Mouse (Mus musculus): ENCODE results near the gene 1700003F12Rik.

1700003F12Rik gene

DNA sequence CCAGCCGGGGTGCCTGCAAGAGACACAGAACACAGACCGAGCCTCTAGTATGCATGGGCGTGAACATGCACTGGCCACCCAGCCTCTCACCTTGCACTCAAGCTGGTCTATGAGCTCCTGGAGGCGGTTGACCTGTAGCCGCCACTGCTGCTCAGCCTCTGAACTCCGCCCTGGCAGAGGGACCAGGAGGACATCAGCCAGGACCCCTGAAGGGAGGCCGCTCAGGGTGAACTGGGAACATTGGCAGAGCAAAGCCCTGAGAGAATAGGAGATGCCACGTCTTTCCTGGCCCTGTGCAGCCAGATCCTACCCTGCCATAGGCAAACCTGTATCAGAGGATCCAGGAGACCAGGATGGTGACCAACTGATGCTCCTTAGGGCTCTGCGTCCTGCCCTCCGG, at the start of gene 1700003F12Rik:
1700003F12Rik (plus strand) TSS at position 375 of the 400 bp plus-strand sequence.
- no peak for ATAC-seq (ENCODE audit: low TSS enrichment)

DNA sequence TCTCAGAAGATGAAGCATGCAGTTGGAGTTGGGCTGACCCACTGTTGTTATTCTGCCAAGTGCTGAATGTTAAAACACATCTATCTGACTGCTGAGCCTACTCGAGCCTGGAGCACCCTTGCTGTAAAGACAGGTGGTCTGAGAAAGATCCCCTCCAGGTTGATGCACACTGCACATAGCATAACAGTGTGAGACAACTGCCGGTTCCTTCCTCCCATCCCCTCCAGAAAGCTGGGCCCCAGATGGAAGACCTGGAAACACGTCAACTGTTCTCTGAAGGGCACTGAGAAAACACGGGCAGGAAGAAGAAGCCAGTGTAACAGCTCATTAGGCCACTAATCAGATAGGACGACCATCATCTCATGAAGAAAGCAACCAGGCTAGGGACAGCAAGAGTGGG, 48.3 kb upstream of the 1700003F12Rik start:
- no peak for ATAC-seq (ENCODE audit: low TSS enrichment)

DNA sequence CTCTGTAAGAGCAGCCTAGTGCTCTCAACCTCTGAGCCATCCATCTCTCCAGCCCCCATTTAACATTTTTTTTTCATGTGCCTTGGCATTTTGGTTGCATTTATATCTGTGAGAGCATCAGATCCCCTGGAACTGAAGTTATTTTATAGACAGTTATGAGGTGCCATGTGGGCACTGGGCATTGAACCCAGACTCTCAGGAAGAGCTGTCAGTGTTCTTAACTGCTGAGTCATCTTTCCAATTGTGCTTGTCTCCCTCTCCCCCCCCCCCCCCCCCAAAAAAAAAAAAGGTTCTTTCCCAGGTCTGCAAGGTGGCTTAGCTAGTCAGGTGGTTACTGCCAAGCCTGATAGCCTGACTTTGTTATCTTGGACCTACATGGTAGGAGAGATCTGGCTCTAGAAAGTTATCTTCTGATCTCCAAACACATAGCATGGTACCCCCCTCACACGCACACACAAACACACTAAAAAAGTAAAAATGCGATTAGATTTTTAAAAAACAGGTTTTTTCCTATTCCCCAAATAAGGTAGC, 47.1 kb upstream of the 1700003F12Rik start:
- no peak for ATAC-seq (ENCODE audit: low TSS enrichment)

DNA sequence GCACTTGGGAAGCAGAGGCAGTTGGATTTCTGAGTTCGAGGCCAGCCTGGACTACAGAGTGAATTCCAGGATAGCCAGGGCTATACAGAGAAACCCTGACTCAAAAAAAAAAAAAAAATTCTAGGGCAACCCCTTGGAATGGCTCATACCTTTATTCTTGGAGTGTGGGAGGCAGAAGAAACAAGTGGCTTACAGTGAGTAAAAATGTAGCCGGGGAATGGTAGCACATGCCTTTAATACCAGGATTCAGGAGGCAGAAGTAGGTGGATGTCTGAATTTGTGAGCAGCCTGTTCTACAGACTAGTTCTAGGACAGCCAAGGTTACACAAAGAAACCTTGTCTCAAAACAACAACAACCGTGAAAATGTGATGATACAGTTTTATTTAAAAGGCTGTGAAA, 46.1 kb upstream of the 1700003F12Rik start:
- ATAC-seq (ENCODE audit: low TSS enrichment), result peak; percentile 86

DNA sequence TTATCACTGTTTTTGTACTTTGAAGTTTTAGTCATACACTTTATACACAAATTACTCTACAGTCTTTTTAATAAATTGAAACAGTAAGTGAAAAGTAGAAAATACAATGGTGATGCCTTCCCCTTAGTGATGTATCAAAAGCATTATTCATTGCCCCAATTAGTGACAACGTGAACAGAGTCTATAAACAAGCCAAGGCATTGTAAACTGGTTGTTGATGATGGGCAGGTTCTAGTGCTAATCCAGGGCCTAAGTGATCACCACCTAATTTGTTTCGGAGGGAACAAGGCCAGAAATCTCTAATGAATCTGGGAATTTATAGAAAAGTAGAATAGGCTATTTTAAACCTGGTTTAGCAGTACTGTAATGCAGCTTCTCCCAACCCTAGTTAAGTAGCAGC, 39.8 kb upstream of the 1700003F12Rik start:
- ATAC-seq (ENCODE audit: low TSS enrichment), result no peak

DNA sequence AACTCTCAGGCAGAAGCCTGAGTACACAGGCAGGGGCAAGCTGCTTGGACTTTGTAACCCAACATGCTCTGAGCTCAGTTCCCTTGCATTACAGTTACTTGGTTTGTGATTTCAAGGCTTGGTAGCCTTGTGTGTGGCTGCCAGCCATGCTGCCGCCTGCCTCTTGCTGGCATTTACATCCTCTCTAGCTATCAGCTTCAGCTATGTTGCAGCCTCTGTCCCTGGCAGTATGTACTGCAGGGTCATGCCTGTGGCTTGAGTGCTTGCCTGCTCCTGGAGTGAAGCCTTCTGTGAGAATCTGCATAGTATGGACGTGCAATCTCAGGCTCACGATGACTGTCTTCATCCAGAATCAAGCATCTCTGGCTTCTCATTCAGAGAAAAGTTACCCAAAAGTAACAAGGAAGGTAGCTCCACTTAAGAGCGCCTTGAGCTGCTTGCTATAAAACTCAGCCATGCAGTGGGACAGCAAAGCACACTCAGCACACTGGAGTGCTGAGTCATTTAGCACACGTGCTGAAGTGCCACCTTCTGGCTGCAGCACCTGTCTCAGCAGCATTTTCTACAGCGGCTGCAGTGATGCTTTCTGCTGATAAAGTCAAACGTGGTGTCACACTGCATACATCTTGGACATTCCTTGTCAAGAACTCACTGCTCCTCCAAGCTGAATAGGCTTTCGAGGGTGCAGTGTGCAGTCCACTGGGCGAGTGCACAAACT, 39.2 kb upstream of the 1700003F12Rik start:
- ATAC-seq (ENCODE audit: low TSS enrichment), result peak; percentile 71

DNA sequence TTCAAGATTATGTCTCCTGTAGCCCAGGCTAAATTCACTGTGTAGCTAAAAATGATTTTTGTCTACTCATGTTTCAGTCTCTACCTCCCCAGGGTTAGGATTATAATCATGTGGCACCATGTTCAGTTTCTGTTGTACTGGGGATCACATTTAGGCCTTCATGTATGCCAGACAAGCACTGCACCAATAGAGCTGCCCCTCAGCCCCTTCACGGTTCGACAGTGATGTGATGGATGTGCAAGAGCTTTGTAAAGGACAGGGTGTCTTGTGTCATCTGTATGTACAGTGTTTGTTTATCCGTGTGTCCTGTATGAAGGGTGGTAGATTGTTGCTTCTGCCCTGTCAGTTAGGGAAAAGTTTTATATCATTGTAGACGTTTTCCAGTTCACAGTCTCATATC, 38.4 kb upstream of the 1700003F12Rik start:
- no peak for ATAC-seq (ENCODE audit: low TSS enrichment)

DNA sequence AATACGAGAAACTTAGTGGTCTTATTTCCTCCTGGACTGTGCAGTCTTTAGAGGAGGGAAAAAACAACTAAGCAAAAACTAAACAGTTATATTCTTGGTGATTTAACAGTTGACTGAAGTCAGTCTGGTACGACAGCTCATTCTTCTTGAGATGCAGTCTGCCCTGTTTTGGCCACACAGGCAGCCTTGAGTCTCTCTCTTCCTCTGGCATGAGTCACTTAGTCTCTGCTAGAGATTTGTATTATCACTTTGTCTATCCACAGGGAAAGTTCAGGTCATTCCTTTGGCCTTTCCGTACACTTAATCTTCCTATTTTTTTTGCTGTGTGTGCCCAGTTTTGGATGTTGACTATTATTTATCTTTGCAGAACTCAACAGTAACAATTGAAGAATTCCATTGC, 36.7 kb upstream of the 1700003F12Rik start:
- ATAC-seq (ENCODE audit: low TSS enrichment), result no peak

DNA sequence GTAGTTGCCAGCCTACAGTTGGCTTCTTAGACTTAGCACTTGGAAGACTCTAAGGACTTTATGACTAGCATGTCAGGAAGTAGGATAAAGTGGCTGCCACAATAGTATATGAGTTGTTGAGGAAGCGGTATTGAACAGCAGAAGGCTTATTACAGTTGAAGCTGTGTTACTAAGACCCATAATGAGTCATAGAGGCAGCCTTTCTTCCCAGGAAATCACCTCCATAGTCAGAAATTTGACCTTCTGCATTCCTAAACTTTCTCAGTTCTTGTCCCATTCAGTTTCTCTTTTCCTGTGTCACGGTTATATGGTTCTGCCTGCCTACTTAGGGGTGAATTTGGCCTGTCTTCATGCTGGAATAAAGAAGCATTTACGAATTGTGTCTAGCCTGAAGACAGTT, 29.9 kb upstream of the 1700003F12Rik start:
- ATAC-seq (ENCODE audit: low TSS enrichment), result no peak; the same call in 1 of the 2 replicates

DNA sequence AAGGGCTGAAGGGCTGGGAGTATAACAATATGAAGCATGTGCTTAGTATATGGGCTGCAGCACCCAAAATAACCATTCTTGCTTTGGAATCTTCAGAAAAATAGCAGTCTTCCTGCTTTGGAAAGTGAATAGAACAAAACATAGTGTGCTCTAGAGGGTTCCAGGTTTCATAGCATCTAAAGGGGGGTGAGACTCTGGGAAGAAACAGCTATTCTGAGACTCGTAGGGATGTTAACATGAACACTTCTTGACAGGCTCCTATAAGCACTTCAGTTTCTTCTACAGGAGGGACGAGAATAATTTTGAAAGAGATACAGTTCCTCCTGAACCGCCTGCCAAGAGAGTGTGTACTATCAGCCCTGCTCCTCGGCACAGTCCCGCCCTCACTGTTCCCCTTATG, 29.5 kb upstream of the 1700003F12Rik start:
- ATAC-seq (ENCODE audit: low TSS enrichment), result peak; percentile 92

DNA sequence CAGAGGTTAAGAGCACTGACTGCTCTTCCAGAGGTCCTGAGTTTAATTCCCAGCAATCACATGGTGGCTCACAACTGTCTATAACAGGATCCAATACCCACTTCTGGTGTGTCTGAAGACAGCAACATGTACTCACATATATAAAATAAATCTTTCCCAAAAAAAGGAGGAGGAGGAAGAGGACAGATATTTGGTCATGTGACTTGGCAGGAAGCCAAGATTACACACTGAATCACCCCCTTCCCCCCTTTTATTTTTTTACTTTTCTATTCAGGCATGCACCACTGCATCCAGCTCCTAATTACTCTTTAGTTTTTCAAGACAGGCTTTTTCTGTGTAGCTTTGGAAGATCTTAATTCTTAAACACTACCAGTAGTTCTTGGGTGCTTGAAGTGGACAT, 25.4 kb upstream of the 1700003F12Rik start:
- no peak for ATAC-seq (ENCODE audit: low TSS enrichment)

DNA sequence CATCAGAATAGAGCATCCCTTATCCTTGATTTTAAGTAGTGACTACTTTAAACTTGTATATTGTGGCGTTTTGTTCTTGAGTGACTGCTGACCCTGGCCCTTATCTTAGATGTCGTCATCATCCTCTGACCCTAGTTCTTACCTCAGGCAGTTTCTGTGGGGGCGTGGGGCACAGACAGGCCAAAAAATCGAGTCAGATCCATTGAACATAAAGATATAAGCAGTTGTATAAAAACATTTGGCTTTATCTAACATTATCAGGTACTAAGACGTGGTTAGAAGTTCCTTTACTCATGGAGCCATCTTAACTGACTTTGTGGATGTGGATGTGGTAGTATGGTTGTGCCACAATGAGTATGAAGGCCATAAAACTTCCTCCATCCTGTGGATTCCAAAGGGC, 24.6 kb upstream of the 1700003F12Rik start:
- no peak for ATAC-seq (ENCODE audit: low TSS enrichment)

DNA sequence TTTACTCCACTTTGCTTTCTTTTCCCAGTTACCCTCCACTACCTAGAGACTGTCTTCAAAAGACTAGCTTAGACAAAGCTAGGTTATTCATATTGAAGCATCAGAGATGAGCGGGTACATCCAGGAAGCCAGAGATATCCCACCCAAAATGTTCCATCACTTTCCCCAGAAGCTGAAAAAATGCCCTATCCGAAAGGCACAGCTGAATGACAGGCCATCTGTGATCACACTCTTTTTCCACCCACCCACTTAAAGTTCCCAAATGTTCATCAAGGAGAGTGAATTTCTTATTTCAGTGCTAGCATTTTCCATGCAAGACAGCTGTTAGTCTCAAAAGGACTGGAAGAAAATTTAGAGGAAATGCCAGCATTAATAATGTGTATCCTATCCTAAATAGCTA, 21.6 kb upstream of the 1700003F12Rik start:
- ATAC-seq (ENCODE audit: low TSS enrichment), result peak; percentile 88

DNA sequence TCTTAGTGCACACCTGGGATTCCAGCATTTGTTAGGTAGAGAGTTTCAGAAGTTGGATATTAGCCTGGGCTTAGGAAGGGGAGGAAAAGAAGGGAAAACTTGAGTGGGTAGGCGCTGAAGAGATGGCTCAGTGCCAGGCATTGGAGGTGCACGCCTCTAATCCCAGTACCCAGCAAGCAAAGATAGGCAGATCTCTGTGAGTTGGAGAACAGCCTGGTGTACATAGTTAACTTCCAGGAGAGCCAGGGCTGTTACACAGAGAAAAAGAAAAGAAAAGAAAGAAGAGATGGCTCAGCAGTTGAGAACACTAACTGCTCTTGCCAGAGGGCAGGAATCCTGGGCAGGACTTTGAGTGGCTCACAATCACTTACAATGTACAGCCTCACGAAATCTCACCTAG, 20.4 kb upstream of the 1700003F12Rik start:
- ATAC-seq (ENCODE audit: low TSS enrichment), result no peak

DNA sequence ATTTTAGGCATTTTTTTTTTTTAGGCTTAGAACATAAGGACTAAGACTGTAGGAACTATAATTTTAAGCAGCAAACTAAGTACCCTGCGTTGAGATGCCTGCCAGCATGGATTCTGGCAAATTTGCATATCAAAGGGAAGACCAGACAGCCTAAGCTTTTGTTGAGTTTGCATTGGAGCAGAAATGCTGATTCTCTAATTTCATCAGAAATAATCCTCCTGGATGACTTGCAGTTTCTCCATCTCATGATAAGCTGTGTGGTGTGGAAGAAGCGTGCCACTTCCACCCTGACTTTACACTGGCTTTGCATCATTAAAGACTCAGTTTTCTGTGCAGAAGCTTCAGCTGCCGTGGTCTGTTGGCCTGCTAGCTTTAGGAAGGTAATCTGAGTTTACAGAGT, 14.0 kb upstream of the 1700003F12Rik start:
- 0 out of 2 replicates have a peak, but pooled peaks have one; percentile 14 for ATAC-seq (ENCODE audit: low TSS enrichment)

DNA sequence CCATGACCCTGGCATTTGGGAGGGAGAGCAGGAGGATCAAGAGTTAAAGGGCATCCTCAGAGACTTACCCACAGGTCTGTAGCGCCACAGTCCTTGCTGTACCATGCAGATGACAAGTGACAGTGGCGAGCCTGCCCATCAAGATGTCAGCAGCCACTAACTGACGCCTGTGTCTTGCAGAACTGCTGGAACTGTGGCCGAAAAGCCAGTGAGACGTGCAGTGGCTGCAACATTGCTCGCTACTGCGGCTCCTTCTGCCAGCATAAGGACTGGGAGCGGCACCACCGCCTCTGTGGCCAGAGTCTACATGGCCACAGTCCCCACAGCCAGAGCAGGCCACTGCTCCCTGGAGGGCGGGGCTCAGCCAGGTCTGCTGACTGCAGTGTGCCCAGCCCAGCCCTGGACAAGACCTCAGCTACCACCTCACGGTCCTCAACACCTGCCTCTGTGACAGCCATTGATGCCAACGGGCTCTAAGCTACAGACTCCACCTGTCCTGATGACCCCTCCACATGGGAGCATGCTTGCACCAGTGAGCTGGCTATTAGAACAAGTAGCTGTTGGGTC, 12.1 kb upstream of the 1700003F12Rik start:
- no peak for ATAC-seq (ENCODE audit: low TSS enrichment)

DNA sequence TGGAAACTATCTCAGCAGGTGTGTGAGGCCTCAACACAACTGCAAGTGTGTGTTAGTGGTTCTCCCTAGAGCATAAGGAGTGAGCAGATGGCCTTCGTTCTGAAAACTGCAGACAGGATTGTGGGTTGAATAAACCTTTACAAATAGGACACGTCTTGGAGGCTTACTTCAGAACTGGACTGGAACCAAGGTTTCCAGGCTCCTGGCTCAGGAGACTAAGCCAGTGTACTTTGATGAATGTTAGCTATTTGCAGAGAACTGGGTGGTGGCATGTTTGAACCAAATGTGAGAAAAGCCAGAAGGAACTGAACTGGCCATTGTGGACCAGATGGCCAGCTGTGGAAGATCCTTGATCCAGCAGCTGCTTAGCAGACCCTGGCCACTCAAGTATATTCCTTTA, 8.6 kb upstream of the 1700003F12Rik start:
- peak; percentile 56 for ATAC-seq (ENCODE audit: low TSS enrichment)

DNA sequence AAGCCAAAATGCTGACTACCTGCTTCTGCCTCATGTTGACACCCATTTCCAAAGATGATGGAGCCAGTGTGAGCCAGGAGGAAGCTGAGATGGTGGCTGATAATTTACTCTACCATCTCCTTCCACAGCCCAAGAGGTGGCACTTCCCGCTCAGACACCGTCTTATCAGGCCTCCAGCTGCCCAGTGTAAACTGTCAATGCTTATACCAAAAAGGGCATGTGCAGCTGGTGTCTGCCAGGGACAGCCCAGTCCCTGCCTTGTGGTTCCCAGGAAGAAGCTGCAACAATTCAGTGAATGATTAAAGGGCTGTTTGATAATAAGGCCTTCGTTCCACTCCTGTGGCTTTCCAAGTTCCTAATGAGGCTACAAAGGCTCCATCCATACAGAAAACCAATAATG, 8.2 kb upstream of the 1700003F12Rik start:
- ATAC-seq (ENCODE audit: low TSS enrichment), result peak; percentile 5; the same call in 1 of the 2 replicates

DNA sequence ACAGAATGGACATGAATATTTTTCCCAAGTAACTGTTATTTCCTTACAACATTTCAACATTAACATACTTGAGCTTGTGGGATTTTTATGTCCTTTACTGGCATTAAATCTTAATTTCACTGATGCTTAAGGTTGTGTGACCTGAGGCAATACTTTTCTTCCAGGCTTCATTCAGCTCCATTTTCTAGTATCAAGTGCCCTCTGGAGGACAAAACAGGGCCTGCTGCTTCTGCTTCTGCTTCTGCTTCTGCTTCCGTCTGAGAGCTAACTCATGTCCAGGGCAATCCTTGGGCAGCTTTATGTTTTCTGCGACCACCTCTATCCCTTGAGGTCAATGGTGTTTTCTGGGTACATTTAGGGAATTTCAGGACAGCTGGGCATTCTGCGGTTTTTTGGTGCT, 7.2 kb upstream of the 1700003F12Rik start:
- peak; percentile 26; the same call in 1 of the 2 replicates for ATAC-seq (ENCODE audit: low TSS enrichment)

DNA sequence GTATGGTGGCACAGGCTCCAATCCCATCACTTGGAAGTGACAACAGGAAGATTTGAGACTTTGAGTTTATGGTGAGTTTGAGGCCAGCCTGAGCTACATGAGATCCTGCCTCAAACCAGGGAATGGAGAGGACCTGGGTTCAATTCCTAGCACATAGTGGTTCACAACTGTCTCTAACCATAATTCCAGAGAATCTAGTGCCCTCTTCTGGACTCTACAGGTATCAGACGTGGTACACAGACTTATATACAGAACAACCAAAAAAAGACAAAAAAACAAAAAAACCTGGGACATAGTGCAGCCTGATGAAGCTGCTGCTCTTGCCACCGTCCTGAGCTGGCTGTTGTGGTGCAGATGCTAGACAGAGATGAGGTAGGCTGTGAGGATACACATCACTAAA, 5.3 kb upstream of the 1700003F12Rik start:
- ATAC-seq (ENCODE audit: low TSS enrichment), result no peak

DNA sequence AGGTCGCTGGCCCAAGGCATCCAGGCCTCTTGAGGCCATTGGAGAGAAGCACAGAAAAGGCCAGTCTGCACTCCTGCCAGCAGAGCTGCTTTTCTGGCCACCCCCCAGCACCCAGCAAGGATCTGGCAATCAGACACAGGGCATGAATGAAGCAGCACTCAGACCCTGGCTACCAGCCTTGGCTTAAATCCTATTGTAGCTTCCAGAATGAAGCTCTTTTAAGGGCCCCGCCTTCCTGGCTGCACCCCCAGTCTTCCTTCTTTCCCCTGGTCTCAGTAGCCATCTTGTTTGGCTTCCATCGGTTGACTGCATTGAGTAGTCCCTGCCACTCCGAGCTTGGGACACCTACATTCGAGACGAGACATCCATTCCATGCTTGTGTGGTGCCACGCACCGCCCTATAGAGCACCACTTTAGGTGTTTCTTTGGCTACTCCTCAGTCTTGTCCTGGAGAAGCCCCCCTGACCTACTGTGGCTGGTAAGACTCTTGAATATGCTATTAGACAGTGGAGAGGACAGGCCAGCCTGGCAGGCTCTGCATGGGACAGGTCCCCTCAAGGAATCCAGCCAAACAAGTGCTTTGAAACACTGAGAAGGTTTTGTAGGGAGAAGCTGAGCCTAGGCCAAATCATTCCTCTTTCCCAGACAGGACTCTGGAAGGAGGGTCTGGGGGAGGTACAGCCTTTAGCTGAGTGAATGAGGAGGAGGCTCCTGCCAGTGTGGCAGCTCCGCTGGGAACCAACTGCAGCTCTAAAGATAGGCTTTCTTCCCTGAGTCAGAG, 3.1 kb upstream of the 1700003F12Rik start:
- ATAC-seq (ENCODE audit: low TSS enrichment), result peak; percentile 56

DNA sequence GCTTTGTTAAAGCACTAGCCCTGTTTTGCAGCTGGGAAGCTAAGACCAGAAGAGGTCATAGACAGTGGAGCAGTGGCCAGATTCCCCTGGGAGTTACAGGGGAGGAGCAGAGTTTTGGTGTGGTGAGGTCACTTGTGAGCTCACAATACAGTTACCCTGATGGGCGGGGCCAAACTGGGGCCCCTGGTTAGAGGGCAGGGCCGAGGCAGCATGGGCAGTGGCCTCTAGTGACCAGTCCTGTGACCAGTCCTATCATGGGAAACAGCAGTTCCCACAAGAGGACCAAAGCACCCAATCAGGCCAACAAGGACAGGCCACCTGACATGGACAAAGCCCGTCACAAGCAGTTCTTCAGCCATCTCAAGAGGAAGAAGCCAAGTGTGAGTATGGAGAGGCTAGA, 1.8 kb downstream of the 1700003F12Rik start:
- ATAC-seq (ENCODE audit: low TSS enrichment), result no peak

Measured in frontal cortex, adult (tissue).